Mouse (Mus musculus): ENCODE data around the gene C2cd5.

DNA sequence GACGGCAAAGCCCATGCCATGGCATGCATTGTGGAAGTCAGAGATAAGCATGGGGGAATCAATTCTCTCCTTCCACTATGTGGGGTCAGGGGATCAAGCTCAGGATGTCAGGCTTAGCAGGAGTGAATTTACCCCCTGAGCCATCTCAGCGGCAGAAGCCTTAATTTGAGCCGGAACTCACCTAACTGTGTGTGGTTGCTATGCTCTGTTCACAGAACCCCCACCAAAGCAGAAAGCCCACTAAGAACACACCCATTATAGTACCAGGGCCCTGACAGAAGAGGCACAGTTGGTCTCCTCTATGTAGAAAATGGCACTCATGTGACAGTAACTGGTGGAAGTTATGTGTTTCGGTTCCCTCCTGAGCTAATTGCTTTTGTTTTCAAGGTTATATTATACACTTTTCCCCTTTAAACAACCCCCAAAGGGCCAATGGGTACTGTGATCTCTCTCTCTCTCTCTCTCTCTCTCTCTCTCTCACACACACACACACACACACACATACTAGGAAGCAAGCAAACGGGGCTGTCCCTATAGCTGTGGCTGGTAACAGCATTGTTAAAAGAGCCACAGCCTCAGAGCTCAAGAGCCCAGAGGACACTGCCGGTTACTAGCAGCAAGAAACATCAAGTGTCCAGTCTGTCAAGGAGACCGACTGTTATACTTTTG is 108.4 kb downstream of the C2cd5 start:
- TF ChIP-seq CTCF (IDR thresholded peaks at IDR 0.05) (no peak), EP300 (IDR thresholded peaks at IDR 0.05) (no peak)

All from lung, postnatal 0 days (tissue).